Mouse (Mus musculus) frontal cortex, postnatal 14 days (tissue): ENCODE results near the gene Ccdc144b.

Source experiments
- DNase-seq, 2 experiments: peaks; one replicate each; pipeline ENCODE4 v3.0.0; 2022; ENCODE audit warnings: low spot score in 2 of 2

The Ccdc144b gene

DNA sequence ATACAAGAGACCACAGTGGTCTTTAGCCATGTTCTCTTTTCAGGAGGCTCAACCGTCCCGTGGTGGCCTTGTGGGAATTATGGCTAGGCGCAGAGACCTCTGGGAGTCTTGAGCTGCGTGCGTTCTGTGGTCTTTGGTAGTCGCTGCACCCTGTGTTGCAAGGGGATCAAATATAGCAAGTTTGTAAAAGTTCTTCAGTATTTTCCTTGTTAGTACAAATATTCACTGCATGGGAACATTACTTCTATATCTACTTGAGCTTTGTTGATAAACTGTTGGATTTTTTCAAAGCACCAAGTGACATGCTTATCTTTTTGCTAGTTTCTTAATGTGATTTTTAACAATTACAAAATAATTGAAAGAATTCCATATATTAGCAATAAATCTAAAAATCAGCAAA, at the start of gene Ccdc144b:
Gene Ccdc144b (minus strand): TSS at position 101 of the 400 bp plus-strand sequence.
- DNase-seq = no peak

DNA sequence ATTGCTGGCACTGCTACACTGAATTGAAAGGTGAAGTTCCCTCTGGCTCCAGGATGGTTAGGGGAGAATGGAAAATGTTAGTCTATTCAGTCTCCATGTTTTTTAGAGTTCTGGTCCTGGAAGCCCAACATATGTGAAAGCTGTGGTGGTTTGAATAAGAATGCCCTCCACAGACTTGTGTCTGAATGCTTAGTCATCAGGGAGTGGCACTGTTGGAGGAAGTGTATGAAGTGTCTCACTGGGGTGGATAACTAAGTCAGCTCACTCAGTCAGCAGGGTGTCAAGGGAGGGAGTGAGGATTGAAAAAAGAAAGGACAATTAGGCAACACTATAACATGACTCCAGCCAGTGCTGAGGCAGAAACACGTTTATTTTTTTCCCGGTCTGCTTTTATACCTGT, 42.0 kb upstream of the Ccdc144b start:
- no peak for DNase-seq

DNA sequence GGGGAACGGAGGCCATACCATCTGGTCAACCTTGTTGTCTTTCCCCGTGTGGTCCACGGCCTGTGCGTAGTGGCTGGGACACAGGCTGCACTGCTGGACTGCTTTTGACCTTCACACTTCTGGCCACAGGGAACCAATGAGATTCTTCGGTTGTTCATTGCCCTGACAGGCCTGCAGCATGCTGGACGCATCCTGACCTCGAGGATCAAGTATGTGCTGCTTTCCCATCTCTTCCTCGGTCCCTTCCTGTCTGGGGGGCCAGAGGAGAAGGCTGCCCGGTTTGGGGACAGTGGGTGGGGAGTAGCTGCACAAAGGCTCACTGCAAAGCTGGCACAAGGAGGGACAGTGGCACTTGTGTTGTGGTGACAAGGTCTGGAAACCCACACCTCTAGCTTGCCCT, 34.2 kb upstream of the Ccdc144b start:
- no peak for DNase-seq

DNA sequence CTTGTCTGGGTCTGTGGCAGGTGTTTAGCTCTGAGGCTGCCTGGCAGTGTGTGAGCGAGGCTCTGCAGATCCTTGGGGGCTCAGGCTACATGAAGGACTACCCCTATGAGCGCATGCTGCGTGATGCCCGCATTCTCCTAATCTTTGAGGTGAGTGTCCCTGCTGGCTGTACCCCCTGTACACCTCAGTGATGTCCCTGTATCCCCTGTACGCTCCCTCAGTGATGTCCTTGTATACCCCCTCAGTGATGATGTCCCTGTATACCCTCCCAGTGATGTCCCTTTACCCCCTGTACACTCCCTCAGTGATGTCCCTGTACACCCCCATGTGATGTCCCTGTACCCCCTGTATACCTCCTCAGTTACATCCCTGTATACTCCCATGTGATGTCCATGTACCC, 32.0 kb upstream of the Ccdc144b start:
- no peak for DNase-seq

DNA sequence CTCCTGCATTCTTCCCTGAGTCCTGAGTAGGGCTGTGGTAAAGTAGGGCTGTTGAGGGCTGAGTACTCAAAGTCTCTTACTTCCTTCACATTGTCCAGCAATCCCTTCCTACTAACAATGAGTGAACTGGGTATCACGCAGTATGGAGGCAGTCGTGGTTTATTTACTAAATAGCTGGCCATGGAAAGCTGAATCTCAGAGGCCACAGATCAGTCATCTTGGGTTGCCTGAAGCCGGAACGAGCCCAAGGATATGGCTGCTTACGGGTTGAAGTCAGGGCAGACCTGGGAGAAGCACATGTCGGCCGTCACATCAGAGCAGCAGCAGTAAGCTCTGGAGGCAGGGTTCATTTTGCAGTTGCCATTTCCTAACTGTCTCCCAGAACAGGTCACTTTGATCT, 30.0 kb upstream of the Ccdc144b start:
- no peak for DNase-seq

DNA sequence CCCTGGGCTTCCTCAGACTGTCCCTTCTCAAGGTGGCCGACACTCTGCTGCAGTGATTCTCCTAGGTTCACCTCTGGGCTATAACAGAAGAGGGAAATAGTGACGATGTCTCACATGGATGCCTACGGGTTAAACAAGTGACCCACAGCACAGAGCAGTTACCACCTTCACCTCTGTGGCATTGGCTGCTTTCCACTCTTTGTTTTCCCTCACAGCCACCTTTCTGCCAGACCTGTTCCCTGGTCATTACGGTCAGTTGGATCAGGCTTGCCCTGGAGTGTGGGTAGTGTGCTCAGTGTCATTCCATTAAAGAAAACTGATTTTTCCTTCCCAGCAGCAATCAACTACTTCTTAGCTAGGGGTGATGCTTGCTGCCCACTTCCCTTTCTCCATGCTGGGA, 29.5 kb upstream of the Ccdc144b start:
- no peak for DNase-seq

DNA sequence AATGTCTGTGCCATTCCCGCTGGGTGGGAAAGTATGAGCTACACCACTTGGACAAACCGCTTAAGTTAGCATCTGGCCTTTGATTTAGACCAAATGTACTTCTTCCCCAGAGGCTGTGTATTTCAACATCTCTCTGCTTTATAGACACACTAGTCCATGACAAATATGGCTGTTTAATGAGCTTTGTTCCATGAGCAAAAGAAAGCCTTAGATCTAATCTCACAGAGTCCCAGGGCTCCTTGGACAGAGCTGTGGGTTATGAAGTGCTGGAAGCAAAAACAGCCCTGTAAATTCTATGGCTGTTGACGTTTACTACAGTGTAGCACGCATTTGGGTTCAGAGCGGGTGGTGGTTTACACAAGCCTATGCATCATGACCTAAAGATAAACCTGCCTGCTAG, 27.4 kb upstream of the Ccdc144b start:
- DNase-seq = no peak

DNA sequence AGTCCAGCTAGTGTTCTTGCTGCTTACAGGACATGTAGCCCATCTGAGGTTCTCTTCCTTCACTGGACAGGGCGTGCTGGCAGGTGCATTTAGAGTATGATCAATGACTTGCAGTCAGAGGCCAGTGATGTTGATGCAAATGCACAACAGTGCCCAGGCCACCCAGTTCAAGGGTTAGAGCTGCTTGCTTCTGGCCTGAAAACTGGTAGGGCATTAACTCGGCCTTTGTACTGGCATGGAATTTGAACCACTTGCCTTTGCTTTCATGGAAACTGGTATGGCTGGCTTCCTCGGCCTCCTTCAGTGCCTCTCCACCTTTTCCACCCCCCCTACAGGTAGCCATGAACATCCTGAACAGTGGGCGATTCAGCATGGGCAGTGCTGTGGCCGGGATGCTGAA, 26.5 kb upstream of the Ccdc144b start:
- DNase-seq = no peak

DNA sequence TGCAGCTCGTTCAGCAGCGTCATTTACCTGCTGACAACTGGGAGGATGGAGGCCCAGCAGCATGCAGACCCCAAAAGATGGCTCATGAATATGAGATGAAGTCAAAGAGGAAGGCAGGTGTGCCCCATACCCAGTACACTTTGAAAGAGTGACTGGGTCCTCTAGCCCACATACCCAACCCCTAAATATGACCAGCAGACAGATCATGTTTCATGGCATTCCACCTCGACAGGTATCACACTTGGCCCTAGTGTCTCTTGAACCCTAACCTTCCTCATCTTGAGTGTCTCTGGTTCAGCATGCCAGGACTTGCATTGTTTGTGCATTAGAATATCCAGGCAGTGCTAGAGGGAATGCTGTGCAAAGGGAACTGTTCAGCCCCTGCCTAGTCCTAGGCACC, 24.0 kb upstream of the Ccdc144b start:
- no peak for DNase-seq

DNA sequence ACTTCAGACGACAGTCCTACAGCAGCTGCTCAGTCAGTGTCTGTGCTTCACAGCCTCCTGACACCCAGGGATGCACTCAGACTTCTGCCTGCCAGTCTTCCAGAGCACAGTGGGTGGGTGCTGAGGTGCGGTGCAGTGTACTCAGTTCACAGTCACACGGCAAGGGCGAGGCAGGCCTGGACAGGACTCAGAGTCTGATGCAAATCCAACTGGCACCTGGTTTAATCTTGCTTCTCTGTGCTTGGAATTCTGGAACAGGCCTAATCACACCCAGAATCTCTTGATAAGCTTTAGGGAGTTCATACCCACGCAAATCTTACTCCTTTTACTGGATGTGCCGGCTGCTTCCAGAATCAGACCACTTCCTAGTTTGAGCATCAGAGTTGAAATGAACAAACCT, 22.1 kb upstream of the Ccdc144b start:
- DNase-seq = no peak

DNA sequence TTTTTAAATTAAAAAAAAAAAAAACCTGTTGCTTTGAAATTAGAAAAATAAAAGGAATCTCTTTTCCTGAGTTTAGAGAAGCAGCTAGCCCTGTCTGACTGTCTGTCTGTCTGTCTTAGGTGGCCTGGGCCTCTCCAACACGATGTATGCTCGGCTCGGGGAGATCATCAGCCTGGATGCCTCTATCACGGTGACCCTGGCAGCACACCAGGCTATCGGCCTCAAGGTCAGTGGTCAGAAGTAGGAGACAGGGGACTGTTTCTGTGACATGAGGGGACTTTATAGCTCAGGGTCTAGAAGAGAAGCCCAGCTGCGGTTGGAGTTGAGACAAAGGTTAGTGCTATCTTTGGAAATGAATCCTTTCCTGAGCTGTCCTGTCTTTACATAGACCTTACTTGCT, 20.9 kb upstream of the Ccdc144b start:
- no peak for DNase-seq

DNA sequence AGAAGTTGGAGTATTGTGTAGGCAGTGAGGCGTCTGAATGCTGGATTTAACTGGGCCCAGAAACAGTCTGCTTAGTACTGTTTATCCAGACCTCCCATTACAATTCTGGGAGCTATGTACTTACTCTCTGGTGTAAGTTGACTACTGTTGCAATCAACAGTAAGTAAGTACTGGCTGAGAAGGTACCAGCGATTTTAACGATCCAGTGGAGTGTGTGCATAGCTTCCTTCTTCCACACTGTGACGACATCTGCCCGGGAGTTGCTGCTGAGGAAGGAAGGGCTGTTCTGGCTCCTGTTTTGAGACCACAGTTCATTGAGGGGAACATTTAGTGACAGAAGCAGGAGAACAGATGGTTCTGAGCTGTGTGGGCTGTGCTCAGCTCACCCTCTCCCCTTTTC, 17.7 kb upstream of the Ccdc144b start:
- no peak for DNase-seq

DNA sequence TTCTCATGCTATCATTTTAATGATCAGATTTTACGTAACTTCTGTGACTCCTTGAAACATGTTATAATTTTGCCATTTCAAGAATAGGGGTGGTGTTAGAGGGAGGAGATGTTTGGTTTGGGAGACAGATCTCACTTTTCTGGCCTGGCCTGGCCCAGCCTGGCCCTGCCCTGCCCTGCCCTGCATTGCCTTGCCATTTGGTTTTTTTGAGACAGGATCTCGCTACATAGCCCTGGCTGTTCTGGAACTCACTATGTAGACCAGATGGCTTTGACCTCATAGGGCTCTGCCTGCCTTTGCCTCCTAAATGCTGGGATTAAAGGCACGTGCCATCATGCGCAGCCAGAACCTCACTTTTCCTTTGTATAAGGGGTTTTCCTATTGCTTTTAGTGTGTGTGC, 17.1 kb upstream of the Ccdc144b start:
- DNase-seq = no peak

DNA sequence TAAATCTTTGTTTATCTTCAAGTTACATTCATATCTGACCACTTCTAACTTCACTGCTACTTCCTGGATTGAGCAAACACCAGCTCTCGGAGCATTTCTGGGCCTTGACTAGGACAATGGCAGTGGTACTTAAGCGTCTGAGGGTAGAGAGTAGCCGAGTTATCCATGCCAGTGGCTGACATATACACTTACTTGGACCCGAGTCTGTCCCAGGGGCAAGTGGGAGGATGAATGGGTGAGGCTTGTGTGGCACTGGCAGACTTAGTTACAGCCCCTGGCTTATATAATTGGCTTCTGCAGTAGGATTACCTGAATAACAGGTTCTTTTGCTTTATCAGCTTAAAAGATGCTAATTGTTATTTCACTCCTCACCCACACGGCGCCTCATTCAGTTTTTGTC, 14.4 kb upstream of the Ccdc144b start:
- no peak for DNase-seq

DNA sequence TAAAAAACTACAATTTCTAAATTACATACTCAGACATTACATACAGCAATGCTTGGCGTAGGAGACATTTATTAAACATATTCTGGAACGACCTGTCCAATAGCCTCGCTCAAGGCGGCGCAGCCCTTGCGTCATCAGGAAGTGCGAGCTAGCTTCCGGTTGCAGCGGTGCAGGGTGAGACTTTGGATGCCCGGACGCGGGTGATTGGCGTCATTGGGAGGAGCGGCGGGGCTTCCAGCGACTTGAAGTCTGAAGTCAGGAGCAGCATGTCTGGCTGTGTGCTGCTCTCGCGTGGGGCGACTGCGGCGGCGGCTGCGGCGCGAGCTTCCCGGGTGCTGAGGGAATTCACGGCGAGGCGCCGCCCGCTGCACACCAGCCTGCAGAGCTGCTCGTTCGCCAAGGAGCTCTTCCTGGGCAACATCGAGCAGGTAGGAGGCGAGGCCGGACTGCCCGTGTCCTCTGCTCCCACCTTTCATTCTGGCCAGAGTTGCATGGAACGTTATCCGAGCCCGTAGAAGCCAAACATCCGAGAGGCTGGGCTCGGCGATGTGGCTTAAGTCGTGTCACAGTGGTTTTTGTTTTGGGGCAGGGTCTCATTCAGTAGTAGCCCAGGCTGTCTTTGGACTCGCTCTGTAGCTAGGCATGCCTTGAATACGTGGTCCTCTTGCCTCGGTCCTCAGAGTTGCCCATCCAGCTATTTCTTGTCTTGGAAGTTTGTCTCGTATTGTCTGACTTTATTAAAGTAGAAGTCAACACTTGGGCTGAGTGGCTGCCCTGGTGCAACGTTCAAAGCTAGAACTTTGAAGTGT, 12.7 kb upstream of the Ccdc144b start, which contains the start of gene Acad9:
Gene Acad9 (plus strand): TSS at position 137 of the 809 bp plus-strand sequence.
- peak; percentile 92 to 93 for DNase-seq

DNA sequence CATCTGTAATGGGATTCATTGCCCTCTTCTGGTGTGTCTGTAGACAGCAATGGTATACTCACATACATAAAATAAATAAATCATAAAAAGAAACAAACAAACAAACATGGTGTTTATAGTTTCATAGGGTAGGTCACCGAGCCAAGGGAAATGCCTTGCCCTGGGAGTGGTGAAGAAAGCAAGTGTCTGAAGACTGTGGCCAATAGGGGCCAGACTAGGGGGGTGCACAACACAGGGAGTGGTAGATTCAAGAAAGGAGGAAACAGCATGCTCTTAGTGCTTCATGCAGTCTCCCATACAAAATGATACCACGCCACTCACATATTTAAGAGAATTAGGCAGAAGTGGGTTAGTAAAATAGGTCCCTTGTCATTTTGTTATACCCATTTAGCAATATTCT, 11.8 kb upstream of the Ccdc144b start:
- DNase-seq = no peak

DNA sequence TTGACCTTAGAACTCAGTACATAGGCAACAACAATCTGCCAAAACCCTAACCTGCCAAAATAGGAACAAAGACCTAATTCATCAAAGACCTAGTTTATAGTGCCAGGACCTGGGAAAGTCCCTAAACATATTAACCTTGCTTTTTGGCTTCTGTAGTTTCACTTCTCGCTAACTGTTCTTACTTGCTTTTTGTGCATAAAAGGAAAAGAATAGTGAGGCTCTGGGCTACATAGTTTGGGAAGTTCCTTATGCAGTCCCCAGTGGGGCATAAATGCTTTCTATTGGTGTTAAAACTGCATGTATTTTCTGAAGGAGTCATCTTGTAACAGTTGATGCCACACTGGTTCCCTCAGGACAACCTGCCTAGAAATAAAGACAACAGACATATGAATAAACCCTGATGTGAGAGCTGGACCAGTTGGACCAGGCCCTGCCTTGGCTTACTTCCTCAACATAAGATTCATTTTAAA, 11.3 kb upstream of the Ccdc144b start:
- no peak for DNase-seq

DNA sequence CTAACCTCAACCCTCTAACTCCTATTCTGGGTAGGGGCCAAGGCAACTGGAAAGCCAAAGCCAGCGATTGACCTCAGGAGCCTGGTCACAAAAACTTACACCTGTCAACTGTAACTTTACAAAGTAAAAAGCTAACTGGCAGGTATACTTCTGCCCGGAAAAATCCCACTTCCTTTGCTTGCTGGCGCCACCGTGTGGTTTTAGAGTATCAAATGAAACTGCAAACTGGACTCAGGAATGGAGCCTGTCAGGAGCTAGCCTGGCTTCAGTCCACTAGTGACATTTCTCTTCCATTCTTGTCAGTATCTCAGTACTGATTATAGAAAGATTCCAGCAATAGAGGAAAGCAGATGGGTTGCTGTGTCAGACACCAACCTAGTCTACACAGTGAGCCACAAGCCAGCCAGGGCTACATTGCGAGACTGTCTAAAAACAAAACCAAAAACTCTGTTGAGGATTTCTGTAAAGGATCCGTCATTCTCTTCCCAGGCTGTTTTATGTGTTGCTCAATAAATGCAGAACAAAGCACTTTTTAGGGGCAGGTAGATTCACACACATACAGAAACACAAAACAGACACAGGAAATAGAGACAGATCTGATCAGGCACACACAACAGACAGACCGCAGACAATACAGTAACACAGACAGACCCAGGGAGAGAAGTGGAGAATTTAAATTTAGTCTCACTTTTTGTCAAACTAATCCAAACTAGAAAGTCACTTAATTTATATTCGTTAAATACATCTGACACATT, 6.9 kb upstream of the Ccdc144b start:
- peak in 1 of 2 experiments; percentile 51 for DNase-seq

DNA sequence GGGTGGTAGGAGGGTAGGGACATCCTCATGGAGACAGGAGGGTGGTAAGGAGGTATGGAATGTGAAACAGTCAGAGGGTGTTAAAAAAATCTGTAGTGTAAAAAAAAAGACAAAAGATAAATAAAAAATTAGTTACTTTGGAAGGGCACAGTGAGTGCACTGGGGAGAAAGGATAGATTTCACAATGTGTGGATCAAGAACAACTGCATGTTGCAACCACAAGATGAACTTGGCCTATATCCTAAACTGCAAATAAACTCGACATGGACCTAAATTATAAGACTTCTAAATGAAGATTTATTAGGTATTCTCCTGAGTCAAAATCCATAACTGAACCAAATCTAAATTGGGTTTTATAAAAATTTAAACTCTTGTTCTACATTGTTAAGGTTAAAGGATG, 4.2 kb downstream of the Ccdc144b start:
- no peak for DNase-seq

DNA sequence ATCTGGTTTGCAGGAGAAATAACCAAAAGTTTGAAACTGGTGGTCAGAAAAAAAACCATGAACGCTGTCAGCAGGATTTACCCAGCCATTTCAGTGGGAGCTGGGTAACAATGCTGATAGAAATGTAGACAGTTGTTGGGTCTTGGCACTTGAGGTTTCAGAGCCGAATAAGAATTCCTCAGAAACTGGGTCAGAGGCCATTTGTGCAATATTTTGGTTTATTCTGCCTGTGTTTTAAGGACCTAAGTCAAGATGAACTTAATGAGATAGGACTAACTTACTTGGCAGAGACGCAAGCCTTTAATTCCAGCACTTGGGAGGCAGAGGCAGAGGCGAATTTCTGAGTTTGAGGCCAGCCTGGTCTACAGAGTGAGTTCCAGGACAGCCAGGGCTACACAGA, 8.3 kb downstream of the Ccdc144b start:
- DNase-seq = no peak

DNA sequence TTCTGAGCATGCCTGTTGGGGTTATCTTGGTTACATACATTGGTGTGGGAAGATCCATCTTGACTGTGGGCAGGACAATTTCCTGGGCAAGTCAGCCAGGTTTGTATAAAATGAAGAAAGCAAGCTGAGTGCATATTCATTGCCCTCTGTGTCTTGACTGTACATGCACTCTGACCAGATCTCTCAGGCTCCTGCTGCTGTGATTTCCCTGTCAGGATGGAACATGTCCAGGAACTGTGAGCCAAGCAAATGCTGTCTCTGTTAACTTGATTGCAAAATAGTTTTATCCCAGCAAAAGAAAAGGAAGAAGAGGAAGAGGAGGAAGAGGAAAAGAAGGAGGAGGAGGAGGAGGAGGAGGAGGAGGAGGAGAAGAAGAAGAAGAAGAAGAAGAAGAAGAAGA, 8.8 kb downstream of the Ccdc144b start:
- DNase-seq = no peak

DNA sequence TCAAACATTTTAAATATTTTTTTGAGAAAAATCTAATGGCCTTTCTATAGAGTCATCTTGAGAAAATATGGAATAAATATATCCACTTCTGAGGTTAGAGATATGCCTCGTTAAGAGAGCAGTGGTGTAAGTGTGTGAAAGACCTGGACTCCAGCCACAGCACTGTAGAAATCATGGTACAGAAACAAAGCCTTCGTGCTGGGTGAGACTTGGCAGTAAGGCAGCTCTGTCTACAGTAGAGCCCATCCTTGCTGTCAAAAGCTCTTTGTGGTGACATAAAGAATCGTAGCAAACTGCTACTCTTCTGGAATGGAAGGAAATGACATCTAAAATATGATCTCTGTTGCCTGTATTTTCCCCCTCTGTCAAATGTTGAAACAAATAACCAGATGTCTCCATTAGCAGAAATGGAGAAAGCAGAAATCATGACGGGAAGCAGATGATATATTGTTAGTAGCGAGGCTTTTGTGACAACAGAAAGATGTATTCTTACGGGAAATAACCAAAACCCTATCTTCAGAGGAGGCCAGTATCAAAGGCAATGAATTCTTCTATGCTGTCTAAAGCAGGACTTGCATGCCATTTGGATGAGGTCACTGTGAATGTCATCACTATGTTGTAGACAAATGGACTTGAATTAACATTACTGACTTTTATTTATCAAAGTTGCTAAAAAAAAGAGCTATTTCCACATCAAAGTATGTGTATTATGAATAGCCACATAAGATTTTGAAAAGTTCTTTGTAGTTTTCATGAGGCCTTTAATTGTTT, 21.4 kb downstream of the Ccdc144b start:
- DNase-seq = no peak
